Mouse (Mus musculus) heart, embryonic 10.5 days (tissue): ENCODE measurements around the gene Plpp3. TPM values are rescaled to one million over a fixed set of nuclear protein-coding genes. Genes with fewer than 3 reads are reported as not detected.

ENCODE experiments used
- DNase-seq: peaks from one replicate; pipeline ENCODE4 v3.0.0-alpha.2; 2017; ENCODE audit warnings: low spot score
- H3K27ac ChIP-seq: fragments of 300-500 bp; sonication (generic); 2 replicates; pipeline ENCODE4 v1.5.1; 2016; ENCODE audit warnings: mild to moderate bottlenecking
- H3K27me3 ChIP-seq: fragments of 300-500 bp; sonication (generic); 2 replicates; pipeline ENCODE4 v1.6.1; 2016; ENCODE audit warnings: mild to moderate bottlenecking; ENCODE audit not compliant: poor library complexity, insufficient read depth, severe bottlenecking
- H3K36me3 ChIP-seq: fragments of 300-500 bp; sonication (generic); 2 replicates; pipeline ENCODE4 v1.6.1; 2016; ENCODE audit warnings: mild to moderate bottlenecking, moderate library complexity
- H3K4me1 ChIP-seq: fragments of 300-500 bp; sonication (generic); 2 replicates; pipeline ENCODE4 v1.6.1; 2016; ENCODE audit warnings: mild to moderate bottlenecking
- H3K4me3 ChIP-seq: fragments of 300-500 bp; sonication (generic); 2 replicates; pipeline ENCODE4 v1.5.1; 2016; ENCODE audit warnings: mild to moderate bottlenecking, moderate library complexity
- H3K9me3 ChIP-seq: fragments of 300-500 bp; sonication (generic); 2 replicates; pipeline ENCODE4 v1.6.1; 2016; ENCODE audit warnings: mild to moderate bottlenecking, moderate library complexity
- WGBS: fragments of 180-500 bp; shearing (Covaris S2); methylation state at CpG from one replicate; pipeline ENCODE4 v1.1.7; 2016; 5-methylcytosine and 5-hydroxymethylcytosine counted together
- polyA plus RNA-seq: library from polyadenylated mRNA; unstranded; fragments of >200 nt; fragmentation: Nextera tagmentation; extraction: Ambion mirVana; gene quantifications from 2 replicates; pipeline ENCODE4 v1.2.1, GENCODE M21; 2016

The Plpp3 gene
- polyA plus RNA-seq, 1 experiment from 2014 or later, result 38.5 TPM

DNA sequence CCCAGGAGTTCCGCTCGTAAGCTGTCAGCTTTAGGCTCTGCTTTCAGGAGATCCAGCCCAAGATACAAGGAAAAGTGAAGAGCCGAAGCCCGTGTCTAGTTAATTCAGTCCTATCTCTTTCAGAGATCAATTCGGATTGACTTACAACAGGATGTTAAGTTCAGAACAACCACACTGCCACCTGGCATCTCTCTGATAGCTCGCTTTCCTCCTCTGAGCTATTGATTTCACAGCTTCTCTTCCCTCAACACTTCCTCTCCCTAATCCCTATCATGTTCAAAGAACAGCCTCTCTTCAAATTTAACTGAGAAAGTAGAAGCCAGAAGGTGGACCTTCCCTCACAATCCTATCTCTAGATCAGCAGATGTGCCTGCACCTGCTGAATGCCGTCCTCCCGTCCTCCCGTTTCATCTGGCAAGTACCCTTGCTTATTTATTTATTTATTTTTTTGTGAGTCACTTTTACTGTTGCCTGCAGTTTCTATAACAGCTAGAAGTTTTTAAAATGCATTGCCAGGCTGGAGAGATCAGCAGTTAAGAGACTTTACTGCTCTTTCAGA, 25.3 kb upstream of the Plpp3 start:
- WGBS, result 67% methylated on average over 9 of the region's 9 CpGs
- no peaks in the 10 kb centered on the region for H3K36me3 ChIP-seq
- no peak overlapping the region for H3K27ac ChIP-seq
- no peak overlapping the region for H3K4me3 ChIP-seq
- H3K9me3 ChIP-seq, result no peaks in the 10 kb centered on the region
- H3K27me3 ChIP-seq, result no peaks in the 10 kb centered on the region
- peaks cover 5% of the 10 kb centered on the region; the same call in 1 of the 2 replicates for H3K4me1 ChIP-seq
- DNase-seq, result no peak

DNA sequence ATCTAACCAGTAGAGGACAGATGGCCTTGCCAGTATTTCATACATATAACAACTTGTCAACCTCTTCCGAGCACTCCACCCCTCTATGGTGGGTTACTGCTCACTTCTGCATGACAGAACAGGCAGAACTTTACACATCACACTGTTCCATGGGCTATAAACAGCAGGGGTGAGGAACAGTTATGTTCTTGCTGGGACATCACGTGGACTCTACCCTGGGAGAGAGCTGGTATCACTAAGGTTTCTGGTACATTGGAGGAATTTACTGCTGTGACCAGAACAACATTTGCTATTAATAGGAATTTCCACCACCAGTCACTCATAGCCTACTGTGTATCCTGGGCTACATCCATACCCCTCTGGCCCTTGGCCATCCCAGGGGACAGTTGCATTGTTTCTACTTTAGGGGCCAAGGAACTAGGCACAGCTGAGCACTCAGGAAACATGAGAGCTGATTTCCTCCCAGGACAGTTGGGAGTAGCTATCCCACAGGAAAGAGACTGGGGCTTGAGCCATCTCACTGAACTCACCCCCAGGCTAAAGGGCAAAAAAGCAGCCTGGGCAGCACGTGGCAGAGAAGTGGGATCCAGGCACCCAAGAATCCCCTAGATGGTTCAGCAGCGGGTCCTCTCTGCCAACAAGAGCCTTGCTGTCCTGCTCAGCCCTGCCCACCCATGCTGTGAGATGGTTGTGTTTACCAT, 23.6 kb upstream of the Plpp3 start:
- Histone ChIP-seq H3K4me3 (no peak overlapping the region), H3K4me1 (peaks cover 5% of the 10 kb centered on the region; the same call in 1 of the 2 replicates), H3K27me3 (no peaks in the 10 kb centered on the region), H3K36me3 (no peaks in the 10 kb centered on the region), H3K27ac (no peak overlapping the region), H3K9me3 (no peaks in the 10 kb centered on the region)
- no peak for DNase-seq
- WGBS, result 83% methylated on average over 4 of the region's 4 CpGs

DNA sequence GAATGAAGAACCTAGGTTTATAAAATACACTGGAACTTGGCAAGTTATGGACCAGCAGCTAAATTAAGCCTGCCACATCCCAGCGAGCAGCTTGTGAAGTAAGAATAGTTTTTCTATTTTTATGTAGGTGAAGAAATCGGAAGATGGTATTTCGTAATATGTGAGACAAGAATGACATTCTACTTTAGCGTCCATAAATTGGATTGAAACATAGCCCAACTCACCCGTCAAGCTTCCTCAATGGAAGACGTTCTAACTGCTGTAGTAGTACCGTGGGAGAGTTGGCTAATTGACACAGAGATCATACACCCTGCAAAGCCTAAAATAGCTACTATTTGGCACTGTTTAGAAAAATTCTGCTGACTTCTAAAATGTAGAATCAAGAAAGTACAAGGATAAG, 7.7 kb upstream of the Plpp3 start:
- DNase-seq, result no peak
- Histone ChIP-seq H3K9me3 (no peaks in the 10 kb centered on the region), H3K27me3 (no peaks in the 10 kb centered on the region), H3K4me1 (no peaks in the 10 kb centered on the region), H3K36me3 (no peaks in the 10 kb centered on the region), H3K4me3 (no peak overlapping the region), H3K27ac (no peak overlapping the region)
- 88% methylated on average over 7 of the region's 7 CpGs for WGBS

DNA sequence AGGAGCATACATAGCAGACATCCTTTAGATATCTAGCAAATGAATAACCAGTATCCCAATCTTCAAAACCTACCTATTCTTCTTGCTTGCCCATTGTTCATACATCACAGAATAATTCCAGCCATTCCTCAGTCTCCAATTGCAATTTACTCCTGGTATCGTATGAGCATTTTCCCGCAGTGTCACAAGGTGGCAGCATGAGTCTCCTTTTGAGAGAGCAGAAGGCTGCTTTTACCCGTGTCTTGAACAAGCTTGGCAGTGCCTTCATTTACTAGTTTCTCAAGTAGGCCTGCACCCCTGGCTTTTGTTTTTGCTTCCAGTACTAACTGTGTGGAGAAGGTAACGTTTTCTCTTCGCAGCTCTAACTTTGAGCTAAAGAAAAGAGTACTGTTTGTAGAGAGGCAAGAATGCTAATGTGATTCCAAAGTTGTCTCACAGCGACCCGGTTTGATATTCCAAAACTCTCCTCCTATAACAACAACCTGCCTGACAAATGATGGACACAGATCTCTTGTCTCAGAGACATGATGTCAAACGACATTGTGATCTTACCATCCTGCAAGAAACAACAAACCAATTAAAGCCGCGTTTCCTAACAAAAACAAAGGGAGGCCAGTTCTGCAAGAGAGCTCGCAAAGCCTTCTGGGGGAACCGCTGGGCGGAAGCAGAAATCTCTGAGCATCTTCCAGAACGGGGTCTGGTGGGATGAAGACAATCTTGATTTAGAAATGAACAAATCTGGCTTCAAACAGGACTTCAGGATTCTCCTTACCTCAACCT, 5.0 kb upstream of the Plpp3 start:
- Histone ChIP-seq H3K4me1 (no peaks in the 10 kb centered on the region), H3K27me3 (peaks cover 3% of the 10 kb centered on the region; the same call in 1 of the 2 replicates), H3K9me3 (no peaks in the 10 kb centered on the region), H3K36me3 (no peaks in the 10 kb centered on the region), H3K27ac (no peak overlapping the region), H3K4me3 (no peak overlapping the region)
- DNase-seq, result peak; percentile 82
- 42% methylated on average over 14 of the region's 14 CpGs for WGBS

DNA sequence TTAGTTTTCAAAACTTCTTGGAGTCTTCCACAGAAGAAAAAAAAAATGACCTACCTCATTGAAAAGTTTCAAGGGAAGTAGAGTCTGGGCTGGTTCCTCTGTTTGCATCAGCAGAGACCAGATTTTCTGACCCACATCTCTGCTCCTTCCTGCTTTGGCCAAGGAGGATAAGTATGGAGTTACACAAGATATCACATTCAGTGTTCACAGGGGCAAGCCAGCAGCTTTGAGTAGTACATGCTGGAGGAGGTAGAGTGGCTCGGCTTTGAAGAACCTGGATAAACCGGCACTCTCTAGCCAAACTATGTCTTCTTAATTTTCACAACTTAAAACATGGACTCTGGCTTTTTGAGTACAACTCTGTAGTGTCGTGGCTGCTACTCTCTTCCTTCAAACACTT, 3.9 kb upstream of the Plpp3 start:
- H3K4me3 ChIP-seq, result no peak overlapping the region
- H3K9me3 ChIP-seq, result no peaks in the 10 kb centered on the region
- no peaks in the 10 kb centered on the region for H3K36me3 ChIP-seq
- no peak for DNase-seq
- 78% methylated on average over 3 of the region's 3 CpGs for WGBS
- peaks cover 3% of the 10 kb centered on the region; the same call in 1 of the 2 replicates for H3K27me3 ChIP-seq
- no peaks in the 10 kb centered on the region for H3K4me1 ChIP-seq
- no peak overlapping the region for H3K27ac ChIP-seq

- Histone ChIP-seq H3K9me3 (no peaks in the 10 kb centered on the region), H3K27me3 (peaks cover 3% of the 10 kb centered on the region; the same call in 1 of the 2 replicates), H3K4me3 (no peak overlapping the region), H3K36me3 (0 out of 2 replicates have a peak, but pooled peaks cover 1% of the 10 kb centered on the region), H3K27ac (no peak overlapping the region), H3K4me1 (peaks cover 14% of the 10 kb centered on the region)
- WGBS, result 75% methylated on average over 7 of the region's 7 CpGs
- no peak for DNase-seq
These were observed 866 bp upstream of the Plpp3 start for GRCm38 (mm10) chr4:105156281-105156680.

- Histone ChIP-seq H3K9me3 (no peaks in the 10 kb centered on the region), H3K36me3 (0 out of 2 replicates have a peak, but pooled peaks cover 6% of the 10 kb centered on the region), H3K27ac (peak overlapping the region; percentile 93), H3K4me3 (peak overlapping the region; percentile 97), H3K4me1 (peaks cover 14% of the 10 kb centered on the region), H3K27me3 (peaks cover 3% of the 10 kb centered on the region; the same call in 1 of the 2 replicates)
- DNase-seq, result no peak
- WGBS, result 1% methylated on average over 4 of the region's 4 CpGs
These were observed 232 bp upstream of the Plpp3 start for GRCm38 (mm10) chr4:105156955-105157275.

DNA sequence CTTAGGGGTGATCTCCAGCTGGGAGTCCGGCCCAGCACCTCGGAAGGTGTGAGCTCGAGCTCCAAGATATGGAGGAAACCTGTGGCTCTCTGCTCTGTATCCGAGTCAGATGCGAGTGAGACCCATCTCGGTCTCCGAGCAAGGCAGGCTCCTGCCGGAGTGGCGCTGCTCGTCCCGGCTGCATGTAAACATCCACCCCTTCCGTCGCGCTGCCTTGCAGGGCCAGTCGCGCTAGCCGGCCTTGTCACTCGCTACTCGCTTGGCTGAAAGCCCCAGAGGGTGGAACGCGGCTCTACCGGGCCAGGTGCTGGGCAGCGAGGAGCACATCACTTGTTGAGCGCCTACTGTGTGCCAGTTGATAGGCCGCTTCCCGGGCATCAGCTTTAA, 1.0 kb downstream of the Plpp3 start:
- Histone ChIP-seq H3K4me1 (peaks cover 14% of the 10 kb centered on the region), H3K9me3 (no peaks in the 10 kb centered on the region), H3K36me3 (0 out of 2 replicates have a peak, but pooled peaks cover 10% of the 10 kb centered on the region), H3K4me3 (peak overlapping the region; percentile 97), H3K27ac (peak overlapping the region; percentile 93), H3K27me3 (peaks cover 3% of the 10 kb centered on the region; the same call in 1 of the 2 replicates)
- DNase-seq, result peak; percentile 92
- WGBS, result under 1% methylated on average over 26 of the region's 26 CpGs

- no peak for DNase-seq
- H3K27me3 ChIP-seq, result peaks cover 3% of the 10 kb centered on the region; the same call in 1 of the 2 replicates
- H3K27ac ChIP-seq, result peak overlapping the region; percentile 93
- 0 out of 2 replicates have a peak, but pooled peaks cover 10% of the 10 kb centered on the region for H3K36me3 ChIP-seq
- H3K4me3 ChIP-seq, result peak overlapping the region; percentile 97
- WGBS, result 2% methylated on average over 18 of the region's 18 CpGs
- H3K9me3 ChIP-seq, result no peaks in the 10 kb centered on the region
- H3K4me1 ChIP-seq, result peaks cover 16% of the 10 kb centered on the region
These were observed 1.7 kb downstream of the Plpp3 start for GRCm38 (mm10) chr4:105158651-105159530.

DNA sequence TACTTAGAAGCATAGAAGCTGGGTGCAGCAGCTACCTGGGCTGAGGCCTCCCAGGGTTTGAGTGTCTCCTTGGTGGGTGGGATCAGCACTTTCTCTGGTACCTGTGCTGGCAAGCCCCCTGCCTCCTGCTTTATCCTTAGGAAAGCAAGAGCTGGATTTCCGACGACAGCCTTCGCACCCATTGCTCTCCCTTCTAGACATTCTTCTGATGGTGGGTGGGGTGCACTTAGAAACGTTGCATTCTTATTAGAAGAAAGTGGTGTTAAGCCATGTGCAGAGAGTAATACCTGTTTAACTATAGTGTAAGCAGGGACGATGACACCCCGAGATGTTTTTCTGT, 2.4 kb downstream of the Plpp3 start:
- Histone ChIP-seq H3K9me3 (no peaks in the 10 kb centered on the region), H3K4me1 (peaks cover 18% of the 10 kb centered on the region), H3K4me3 (peak overlapping the region; percentile 97), H3K27ac (no peak overlapping the region), H3K36me3 (0 out of 2 replicates have a peak, but pooled peaks cover 12% of the 10 kb centered on the region), H3K27me3 (peaks cover 3% of the 10 kb centered on the region; the same call in 1 of the 2 replicates)
- 31% methylated on average over 6 of the region's 6 CpGs for WGBS
- no peak for DNase-seq

DNA sequence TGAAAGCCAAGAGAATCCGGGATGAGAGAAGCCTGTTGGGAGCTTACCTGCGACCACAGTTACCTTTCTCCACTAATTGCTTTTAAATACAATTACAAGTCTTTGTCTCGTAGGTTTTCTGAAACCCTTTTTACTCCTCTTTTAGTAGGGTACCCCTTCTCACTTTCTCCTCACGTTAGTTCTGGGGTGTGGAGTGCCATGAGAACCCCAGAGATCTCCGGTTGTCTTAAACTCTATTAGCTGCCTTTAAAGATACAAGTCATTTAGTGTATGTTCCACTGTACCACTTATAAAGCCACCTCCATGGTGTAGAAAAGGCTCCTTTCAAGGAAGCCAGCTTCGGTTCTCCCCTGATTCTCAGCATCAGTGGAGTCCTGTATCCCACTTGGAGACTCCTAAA, 3.3 kb downstream of the Plpp3 start:
- Histone ChIP-seq H3K9me3 (no peaks in the 10 kb centered on the region), H3K27ac (no peak overlapping the region), H3K4me1 (peaks cover 18% of the 10 kb centered on the region), H3K27me3 (peaks cover 3% of the 10 kb centered on the region; the same call in 1 of the 2 replicates), H3K4me3 (no peak overlapping the region), H3K36me3 (0 out of 2 replicates have a peak, but pooled peaks cover 13% of the 10 kb centered on the region)
- WGBS, result 79% methylated on average over 6 of the region's 6 CpGs
- DNase-seq, result no peak

GRCm38 (mm10) chr4:105162014-105162413, 4.9 kb downstream of the Plpp3 start:
- H3K27ac ChIP-seq, result no peak overlapping the region
- H3K27me3 ChIP-seq, result no peaks in the 10 kb centered on the region
- no peak for DNase-seq
- peaks cover 18% of the 10 kb centered on the region for H3K4me1 ChIP-seq
- 67% methylated on average over 6 of the region's 6 CpGs for WGBS
- no peaks in the 10 kb centered on the region for H3K9me3 ChIP-seq
- 0 out of 2 replicates have a peak, but pooled peaks cover 13% of the 10 kb centered on the region for H3K36me3 ChIP-seq
- H3K4me3 ChIP-seq, result no peak overlapping the region
